Mouse (Mus musculus) stomach, postnatal 0 days (tissue): ENCODE measurements around the gene Atp5j. TPM values are rescaled to one million over a fixed set of nuclear protein-coding genes. Genes with fewer than 3 reads are reported as not detected.
A peak's percentile ranks its signal among the peaks of the same experiment; 100 is the strongest.

Experiments
- ATAC-seq: fragments of 200-750 bp; cut with Nextera tagmentation; 2 replicates; pipeline ENCODE4 v1.8.0; 2017; ENCODE audit not compliant: low FRiP score, low TSS enrichment
- DNase-seq: peaks from one replicate; pipeline ENCODE4 v3.0.0-alpha.2; 2016; ENCODE audit warnings: low spot score
- H3K27ac ChIP-seq: fragments of 300-500 bp; sonication (generic); replicated peaks from 2 replicates; pipeline ENCODE4 v1.5.1; 2014; ENCODE audit warnings: mild to moderate bottlenecking, control low read depth
- H3K27me3 ChIP-seq: fragments of 300-500 bp; sonication (generic); 2 replicates; pipeline ENCODE4 v1.6.1; 2014; ENCODE audit warnings: low read length; ENCODE audit not compliant: control insufficient read depth, insufficient read depth
- H3K36me3 ChIP-seq: fragments of 300-500 bp; sonication (generic); 2 replicates; pipeline ENCODE4 v1.6.1; 2014; ENCODE audit warnings: low read length, mixed read lengths; ENCODE audit not compliant: control insufficient read depth, insufficient read depth
- H3K4me1 ChIP-seq: fragments of 300-500 bp; sonication (generic); replicated peaks from 2 replicates; pipeline ENCODE4 v1.6.1; 2014; ENCODE audit warnings: antibody characterized with exemption; ENCODE audit not compliant: control insufficient read depth, insufficient read depth
- H3K4me2 ChIP-seq: fragments of 300-500 bp; sonication (generic); replicated peaks from 2 replicates; pipeline ENCODE4 v1.6.1; 2014; ENCODE audit warnings: low read depth, mild to moderate bottlenecking, control low read depth, moderate library complexity
- H3K4me3 ChIP-seq: fragments of 300-500 bp; sonication (generic); 2 replicates; pipeline ENCODE4 v1.5.1; 2014; ENCODE audit warnings: low read depth, low read length, control low read depth
- H3K9ac ChIP-seq: fragments of 300-500 bp; sonication (generic); 2 replicates; pipeline ENCODE4 v1.6.1; 2014; ENCODE audit warnings: mild to moderate bottlenecking, low read length, control low read depth, mixed read lengths
- H3K9me3 ChIP-seq: fragments of 300-500 bp; sonication (generic); 2 replicates; pipeline ENCODE4 v1.6.1; 2016; ENCODE audit warnings: low read length; ENCODE audit not compliant: control insufficient read depth
- CTCF ChIP-seq: IDR thresholded peaks from 2 replicates; pipeline ENCODE4 v1.5.1; 2016; ENCODE audit warnings: antibody characterized with exemption, low read depth, mild to moderate bottlenecking, moderate library complexity
- EP300 ChIP-seq: optimal IDR thresholded peaks from 2 replicates; pipeline ENCODE3; 2016; ENCODE audit warnings: antibody characterized with exemption
- WGBS: fragments of 180-500 bp; shearing (Covaris S2); extraction: QIAGEN DNeasy Blood & Tissue Kit; methylation state at CpG from one replicate; pipeline ENCODE4 v1.1.7; 2014; 5-methylcytosine and 5-hydroxymethylcytosine counted together
- polyA plus RNA-seq: library from polyadenylated mRNA; unstranded; fragments of >200 nt; fragmentation: Nextera tagmentation; extraction: Ambion mirVana; gene quantifications from 2 replicates; pipeline ENCODE4 v1.2.1, GENCODE M21; 2015

The Atp5j gene
- polyA plus RNA-seq, 1 experiment from 2014 or later = 984 TPM

DNA sequence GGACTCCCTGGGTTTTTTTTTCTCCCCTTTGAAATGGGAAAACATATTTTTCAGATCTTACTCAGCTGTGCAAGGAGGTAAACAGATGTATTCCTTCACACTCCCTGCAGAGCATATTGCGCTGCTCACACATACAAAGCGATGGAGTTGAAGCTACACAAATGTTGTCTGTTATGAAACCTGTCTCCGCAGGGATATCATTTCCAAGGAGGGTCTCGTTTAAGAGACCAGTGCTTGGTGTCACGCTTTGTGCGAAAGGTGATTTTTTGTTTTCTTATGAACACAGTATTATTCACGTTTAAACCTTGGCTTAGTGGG is 40.3 kb upstream of the Atp5j start:
- no peak for ATAC-seq
- Histone ChIP-seq H3K27ac (no peak overlapping the region), H3K27me3 (no peaks in the 10 kb centered on the region), H3K4me2 (peak overlapping the region; percentile 52; the same call in 1 of the 2 replicates), H3K4me1 (no peaks in the 10 kb centered on the region), H3K9ac (no peak overlapping the region), H3K36me3 (no peaks in the 10 kb centered on the region), H3K4me3 (no peak overlapping the region), H3K9me3 (no peaks in the 10 kb centered on the region)
- TF ChIP-seq EP300 (no peak), CTCF (no peak)
- no peak for DNase-seq
- 49% methylated on average over 7 of the region's 7 CpGs for WGBS

DNA sequence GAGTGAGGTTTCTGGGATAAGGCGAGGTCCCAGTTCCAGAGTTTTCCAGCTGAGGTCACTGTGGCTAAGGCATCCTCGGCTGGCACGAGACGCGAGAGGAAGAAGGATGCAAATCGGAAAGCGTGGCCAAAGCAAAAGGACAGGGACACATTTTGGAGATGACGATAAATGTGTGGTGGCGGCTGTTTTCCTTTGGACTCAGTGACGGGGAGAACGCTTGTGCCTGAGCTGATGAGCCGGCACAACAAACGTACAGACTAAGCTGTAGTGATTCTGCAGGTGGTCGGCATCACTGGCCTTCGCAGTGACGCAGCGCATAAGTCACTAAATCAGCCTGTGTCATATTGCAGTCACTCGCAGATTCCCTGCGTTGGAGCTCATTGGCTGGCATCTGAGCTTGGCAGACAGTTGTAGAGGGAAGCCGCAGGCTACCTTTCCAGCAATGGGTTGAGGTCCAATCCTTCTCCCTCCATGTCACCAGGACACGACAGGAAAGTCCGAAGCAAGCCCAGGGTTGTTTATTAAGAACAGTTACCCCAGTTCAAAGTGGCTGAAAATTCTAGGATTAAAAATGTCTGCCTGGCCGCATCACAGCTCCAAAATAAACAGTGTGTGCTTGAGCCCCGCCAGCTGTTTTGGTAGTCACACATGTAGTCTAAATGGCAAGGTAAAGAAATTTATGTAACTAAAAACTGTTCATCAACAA is 39.7 kb upstream of the Atp5j start:
- WGBS = 46% methylated on average over 24 of the region's 24 CpGs
- H3K36me3 ChIP-seq = no peaks in the 10 kb centered on the region
- H3K27ac ChIP-seq = no peak overlapping the region
- H3K4me1 ChIP-seq = no peaks in the 10 kb centered on the region
- no peak for ATAC-seq
- H3K4me3 ChIP-seq = peak overlapping the region; percentile 15; the same call in 1 of the 2 replicates
- no peaks in the 10 kb centered on the region for H3K27me3 ChIP-seq
- no peak overlapping the region for H3K9ac ChIP-seq
- no peaks in the 10 kb centered on the region for H3K9me3 ChIP-seq
- TF ChIP-seq EP300 = no peak
- peak; percentile 48 for TF ChIP-seq CTCF
- peak overlapping the region; percentile 52 for H3K4me2 ChIP-seq
- no peak for DNase-seq

DNA sequence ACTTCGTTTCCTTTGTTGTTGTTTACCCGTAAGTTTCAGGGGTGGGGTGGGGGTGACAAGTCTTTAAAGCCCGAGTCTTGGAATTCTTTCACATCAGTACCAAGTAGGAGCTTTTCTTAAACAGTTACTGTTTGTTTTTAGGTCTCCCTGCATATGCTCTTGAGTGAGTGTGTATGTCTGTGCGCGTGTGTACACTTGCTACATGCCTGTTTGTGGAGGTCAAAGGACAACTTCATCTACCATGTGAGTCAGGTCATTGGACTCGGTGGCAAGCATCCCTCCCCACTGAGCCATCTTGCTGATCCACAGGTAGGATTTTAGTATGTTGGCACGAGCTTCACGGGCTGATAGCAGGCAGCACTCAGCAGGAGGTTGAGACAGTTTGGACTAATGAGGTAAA is 38.4 kb upstream of the Atp5j start:
- 79% methylated on average over 8 of the region's 8 CpGs for WGBS
- Histone ChIP-seq H3K27ac (no peak overlapping the region), H3K4me2 (no peak overlapping the region), H3K36me3 (no peaks in the 10 kb centered on the region), H3K4me1 (no peaks in the 10 kb centered on the region), H3K9ac (no peak overlapping the region), H3K27me3 (no peaks in the 10 kb centered on the region), H3K4me3 (no peak overlapping the region), H3K9me3 (no peaks in the 10 kb centered on the region)
- DNase-seq (no peak), ATAC-seq (no peak)
- TF ChIP-seq EP300 (no peak), CTCF (no peak)

DNA sequence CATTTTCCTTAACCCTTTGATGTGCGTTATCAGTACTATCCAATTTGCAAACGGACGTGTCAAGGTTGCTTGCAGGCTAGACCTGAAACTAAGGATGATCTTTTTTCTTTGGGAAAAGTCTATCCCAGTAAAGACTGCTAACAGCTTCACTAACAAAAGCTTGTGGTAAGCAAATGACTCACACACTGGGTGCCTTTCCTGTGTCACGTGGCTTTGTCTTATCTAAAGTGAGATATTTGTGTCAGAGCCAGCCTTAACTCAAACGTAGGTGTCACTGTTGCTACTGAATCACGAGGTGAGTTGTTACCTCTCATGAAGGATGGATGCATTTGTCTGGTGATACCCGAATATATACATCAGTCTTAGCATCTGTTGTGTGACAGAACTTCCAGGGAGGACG is 29.2 kb upstream of the Atp5j start:
- Histone ChIP-seq H3K4me1 (no peaks in the 10 kb centered on the region), H3K4me2 (no peak overlapping the region), H3K9ac (no peak overlapping the region), H3K27me3 (no peaks in the 10 kb centered on the region), H3K9me3 (no peaks in the 10 kb centered on the region), H3K4me3 (no peak overlapping the region), H3K27ac (no peak overlapping the region), H3K36me3 (peaks cover 4% of the 10 kb centered on the region; the same call in 1 of the 2 replicates)
- ATAC-seq = no peak
- TF ChIP-seq CTCF = no peak
- TF ChIP-seq EP300 = no peak
- DNase-seq = no peak
- 83% methylated on average over 8 of the region's 8 CpGs for WGBS

DNA sequence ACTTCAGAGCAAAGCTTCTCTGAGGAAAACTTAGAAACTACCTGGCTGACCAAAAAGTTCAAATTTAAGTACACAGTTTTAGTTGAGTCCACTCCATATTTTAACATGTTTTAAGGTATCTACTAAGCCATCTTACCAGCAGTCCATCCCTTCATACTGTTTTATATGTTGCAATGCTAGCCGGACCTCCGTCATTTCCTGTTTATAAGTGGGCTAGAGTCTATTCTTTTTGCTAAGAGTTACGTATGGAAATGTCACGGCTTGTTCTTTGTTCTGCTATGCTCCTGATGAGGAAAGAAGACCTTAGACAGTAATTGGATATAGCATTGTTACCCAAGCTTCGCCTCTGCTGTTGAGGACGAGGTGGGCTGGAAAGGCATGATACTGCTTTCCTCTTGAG is 18.1 kb upstream of the Atp5j start:
- H3K36me3 ChIP-seq = peaks cover 27% of the 10 kb centered on the region

DNA sequence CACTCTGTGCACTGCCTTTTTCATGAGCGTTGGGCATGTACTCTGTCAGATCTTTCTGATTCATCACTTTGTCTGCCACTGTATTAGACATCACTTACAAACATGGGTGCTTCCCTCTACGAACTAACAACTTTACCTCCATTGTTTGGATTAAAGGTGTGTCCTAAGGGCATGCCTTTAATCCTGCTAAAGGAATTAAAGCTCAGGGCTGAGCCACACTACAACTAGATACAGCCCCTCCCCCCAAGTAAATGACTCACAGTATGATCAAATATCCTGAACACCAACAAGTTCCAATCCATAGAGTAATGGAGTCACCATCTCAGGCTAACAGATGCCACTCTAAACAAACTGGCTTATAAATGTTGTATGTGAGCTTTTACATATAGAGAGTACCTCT is 3.2 kb upstream of the Atp5j start:
- Histone ChIP-seq H3K27ac (no peak overlapping the region; the same call in 1 of the 2 replicates), H3K9me3 (no peaks in the 10 kb centered on the region), H3K9ac (no peak overlapping the region), H3K27me3 (no peaks in the 10 kb centered on the region), H3K4me1 (no peaks in the 10 kb centered on the region), H3K4me2 (no peak overlapping the region), H3K4me3 (no peak overlapping the region), H3K36me3 (0 out of 2 replicates have a peak, but pooled peaks cover 4% of the 10 kb centered on the region)
- DNase-seq (no peak), ATAC-seq (no peak)
- TF ChIP-seq CTCF (no peak), EP300 (no peak)
- 62% methylated on average over 2 of the region's 2 CpGs for WGBS

More for the DNA sequence above, 18.1 kb upstream of the Atp5j start:
- DNase-seq = no peak
- Histone ChIP-seq H3K27ac (no peak overlapping the region), H3K4me1 (no peaks in the 10 kb centered on the region), H3K4me3 (no peak overlapping the region), H3K4me2 (no peak overlapping the region), H3K9me3 (no peaks in the 10 kb centered on the region), H3K9ac (no peak overlapping the region), H3K27me3 (no peaks in the 10 kb centered on the region)
- ATAC-seq = no peak
- WGBS = 92% methylated on average over 6 of the region's 6 CpGs
- TF ChIP-seq CTCF (no peak), EP300 (no peak)
